Mouse (Mus musculus) intestine, postnatal 0 days (tissue): ENCODE measurements around the gene Nos3. TPM values are rescaled to one million over a fixed set of nuclear protein-coding genes. Genes with fewer than 3 reads are reported as not detected.

Experiments used
- ATAC-seq: fragments of 200-750 bp; cut with Nextera tagmentation; 2 replicates; pipeline ENCODE4 v1.8.0; 2017; ENCODE audit warnings: mild to moderate bottlenecking, moderate TSS enrichment, moderate library complexity
- H3K27ac ChIP-seq: fragments of 300-500 bp; sonication (generic); 2 replicates; pipeline ENCODE4 v1.5.1; 2014; ENCODE audit warnings: mild to moderate bottlenecking, low read depth, low read length, moderate library complexity
- H3K27me3 ChIP-seq: fragments of 300-500 bp; sonication (generic); replicated peaks from 2 replicates; pipeline ENCODE4 v1.6.1; 2014; ENCODE audit warnings: low read length, mixed read lengths; ENCODE audit not compliant: control insufficient read depth, insufficient read depth
- H3K36me3 ChIP-seq: fragments of 300-500 bp; sonication (generic); 2 replicates; pipeline ENCODE4 v1.6.1; 2014; ENCODE audit warnings: mild to moderate bottlenecking, moderate library complexity; ENCODE audit not compliant: control insufficient read depth, insufficient read depth
- H3K4me1 ChIP-seq: fragments of 300-500 bp; sonication (generic); replicated peaks from 2 replicates; pipeline ENCODE4 v1.6.1; 2014; ENCODE audit warnings: antibody characterized with exemption, low read length, mixed read lengths; ENCODE audit not compliant: control insufficient read depth, insufficient read depth
- H3K4me2 ChIP-seq: fragments of 300-500 bp; sonication (generic); replicated peaks from 2 replicates; pipeline ENCODE4 v1.6.1; 2014; ENCODE audit warnings: low read depth, mild to moderate bottlenecking, moderate library complexity
- H3K4me3 ChIP-seq: fragments of 300-500 bp; sonication (generic); 2 replicates; pipeline ENCODE4 v1.5.1; 2014; ENCODE audit warnings: low read depth, low read length
- H3K9ac ChIP-seq: fragments of 300-500 bp; sonication (generic); 2 replicates; pipeline ENCODE4 v1.6.1; 2014; ENCODE audit warnings: mild to moderate bottlenecking, low read depth, low read length
- H3K9me3 ChIP-seq: fragments of 300-500 bp; sonication (generic); 2 replicates; pipeline ENCODE4 v1.6.1; 2016; ENCODE audit warnings: mixed run types; ENCODE audit not compliant: control insufficient read depth
- CTCF ChIP-seq: sonication (generic); IDR thresholded peaks from 2 replicates; pipeline ENCODE4 v1.5.1; 2016; ENCODE audit warnings: low read depth, mild to moderate bottlenecking, control low read depth, antibody characterized with exemption, moderate library complexity
- WGBS: fragments of 180-500 bp; shearing (Covaris S2); extraction: QIAGEN DNeasy Blood & Tissue Kit; methylation state at CpG from one replicate; pipeline ENCODE4 v1.1.7; 2014; 5-methylcytosine and 5-hydroxymethylcytosine counted together
- polyA plus RNA-seq: library from polyadenylated mRNA; unstranded; fragments of >200 nt; fragmentation: Nextera tagmentation; extraction: Ambion mirVana; gene quantifications from 2 replicates; pipeline ENCODE4 v1.2.1, GENCODE M21; 2015

The Nos3 gene
- polyA plus RNA-seq, 1 experiment from 2014 or later = 3.5 TPM

DNA sequence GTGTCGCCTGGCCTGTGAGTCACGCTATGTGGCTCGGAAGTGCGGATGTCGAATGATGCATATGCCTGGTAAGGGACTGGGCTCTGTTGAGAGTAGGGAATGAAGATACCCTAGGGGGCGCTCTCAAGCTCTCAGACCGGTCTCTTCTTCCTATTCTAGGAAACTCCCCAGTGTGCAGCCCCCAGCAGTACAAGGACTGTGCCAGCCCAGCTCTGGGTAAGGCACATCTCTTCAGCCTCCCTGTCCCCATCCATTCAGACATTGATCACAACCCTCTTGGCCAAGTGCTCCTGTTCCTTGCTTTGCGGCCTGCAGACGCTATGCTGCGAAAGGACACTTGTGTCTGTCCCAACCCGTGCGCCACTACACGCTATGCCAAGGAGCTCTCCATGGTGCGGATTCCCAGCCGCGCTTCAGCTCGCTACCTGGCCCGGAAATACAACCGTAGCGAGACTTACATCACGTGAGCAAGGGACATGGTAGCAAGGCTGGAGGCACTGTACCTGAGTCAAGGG lies 51.7 kb downstream of the Nos3 start:
- Histone ChIP-seq H3K27me3 (no peaks in the 10 kb centered on the region), H3K4me1 (no peaks in the 10 kb centered on the region), H3K4me2 (peak overlapping the region; percentile 48), H3K9me3 (no peaks in the 10 kb centered on the region), H3K36me3 (peaks cover 31% of the 10 kb centered on the region; the same call in 1 of the 2 replicates), H3K27ac (no peak overlapping the region), H3K9ac (no peak overlapping the region), H3K4me3 (no peak overlapping the region)
- TF ChIP-seq CTCF = peak; percentile 79
- ATAC-seq = peak; percentile 71
- 5% methylated on average over 21 of the region's 21 CpGs for WGBS

GRCm38 (mm10) chr5:24417587-24417986 lies 53.0 kb downstream of the Nos3 start:
- no peaks in the 10 kb centered on the region for H3K27me3 ChIP-seq
- no peaks in the 10 kb centered on the region for H3K4me1 ChIP-seq
- no peak for ATAC-seq
- H3K27ac ChIP-seq = no peak overlapping the region
- no peak for TF ChIP-seq CTCF
- WGBS = 93% methylated on average over 10 of the region's 10 CpGs
- no peak overlapping the region for H3K4me2 ChIP-seq
- peaks cover 32% of the 10 kb centered on the region; the same call in 1 of the 2 replicates for H3K36me3 ChIP-seq
- no peak overlapping the region for H3K4me3 ChIP-seq
- no peak overlapping the region for H3K9ac ChIP-seq
- no peaks in the 10 kb centered on the region for H3K9me3 ChIP-seq

DNA sequence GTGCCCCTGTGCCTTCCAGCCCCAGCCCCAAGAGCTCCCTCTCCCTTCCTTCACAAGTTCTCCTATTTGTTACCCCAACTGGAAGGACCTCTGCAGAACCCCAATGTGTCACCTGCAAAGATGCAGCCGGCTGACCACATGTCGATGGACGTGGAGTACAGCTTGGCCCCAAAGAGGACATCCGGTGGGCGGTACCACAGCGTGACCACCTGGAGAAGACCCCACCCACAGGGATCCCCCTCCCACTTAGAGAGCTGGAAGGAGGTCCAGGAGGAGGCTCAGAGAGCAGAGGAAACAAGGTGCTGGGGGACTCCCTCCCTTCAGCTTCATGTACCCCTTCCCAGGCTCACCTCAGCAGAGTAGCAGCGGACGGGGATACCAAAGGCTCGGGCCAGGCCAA lies 55.8 kb downstream of the Nos3 start:
- 92% methylated on average over 9 of the region's 9 CpGs for WGBS

DNA sequence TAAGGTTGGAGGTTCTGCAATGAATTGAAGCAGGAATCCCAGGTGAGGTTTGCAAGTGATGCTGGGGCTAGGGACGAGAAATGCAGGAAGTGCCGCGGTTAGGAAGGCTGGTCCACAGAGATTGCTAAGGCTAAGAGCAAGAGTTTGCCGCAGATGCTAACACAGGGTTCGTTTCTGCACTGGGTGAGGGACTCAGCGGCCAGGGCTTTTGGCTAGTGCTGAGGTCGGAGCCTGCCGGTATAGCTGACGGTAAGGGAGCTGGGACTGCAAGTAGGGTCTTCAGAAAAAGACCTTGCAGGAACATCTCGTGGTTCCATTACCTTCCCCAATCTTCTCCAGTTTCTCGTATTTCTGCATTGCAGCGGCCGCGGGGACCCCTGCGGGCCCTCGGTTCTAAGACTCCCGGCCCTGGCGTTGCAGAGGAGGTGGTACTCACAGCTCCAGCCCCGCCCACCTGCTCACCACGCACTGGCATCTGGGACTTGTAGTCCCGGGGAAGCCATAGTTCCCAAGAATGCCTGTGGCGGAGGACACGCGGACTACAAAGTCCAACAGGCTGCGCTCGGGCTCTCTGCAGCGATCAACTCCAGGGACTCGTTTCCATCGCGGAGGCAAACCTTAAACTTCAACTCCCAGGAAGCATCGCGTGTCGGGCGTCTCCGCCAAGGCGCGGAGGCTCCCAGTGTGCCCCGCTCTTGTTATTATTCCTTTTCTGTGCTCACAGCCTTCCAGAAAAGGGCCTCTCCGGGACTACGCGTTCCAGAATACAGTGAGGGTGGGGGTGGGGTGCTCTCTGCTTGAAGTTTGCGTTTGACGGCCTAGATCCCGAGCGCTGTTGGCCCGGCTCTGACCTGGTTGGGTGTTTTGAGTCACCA lies 58.8 kb downstream of the Nos3 start, which contains the start of the genes Cdk5 and Slc4a2:
TSS of gene Cdk5 (minus strand) at position 402 of the 875 bp plus-strand sequence.
TSS of gene Slc4a2 (plus strand) at position 709 of the 875 bp plus-strand sequence.
- under 1% methylated on average over 46 of the region's 46 CpGs for WGBS
- Histone ChIP-seq H3K4me2 (peak within 1 kb of the TSS; percentile 84), H3K27me3 (no peaks in the 10 kb centered on the region), H3K4me3 (peak within 1 kb of the TSS; percentile 75), H3K9ac (peak within 1 kb of the TSS; percentile 63), H3K9me3 (no peaks in the 10 kb centered on the region), H3K4me1 (peaks cover 10% of the 10 kb centered on the region), H3K36me3 (peaks cover 30% of the 10 kb centered on the region; the same call in 1 of the 2 replicates), H3K27ac (peak within 1 kb of the TSS; percentile 96)
- TF ChIP-seq CTCF = 0 out of 2 replicates have a peak, but pooled peaks have one; percentile 7
- peak; percentile 87 for ATAC-seq

More for the DNA sequence above, 55.8 kb downstream of the Nos3 start:
- Histone ChIP-seq H3K27ac (no peak overlapping the region), H3K9ac (no peak overlapping the region), H3K4me3 (no peak overlapping the region), H3K4me2 (no peak overlapping the region), H3K36me3 (peaks cover 32% of the 10 kb centered on the region; the same call in 1 of the 2 replicates), H3K27me3 (no peaks in the 10 kb centered on the region), H3K9me3 (no peaks in the 10 kb centered on the region), H3K4me1 (peaks cover 4% of the 10 kb centered on the region; the same call in 1 of the 2 replicates)
- ATAC-seq = no peak
- TF ChIP-seq CTCF = no peak

DNA sequence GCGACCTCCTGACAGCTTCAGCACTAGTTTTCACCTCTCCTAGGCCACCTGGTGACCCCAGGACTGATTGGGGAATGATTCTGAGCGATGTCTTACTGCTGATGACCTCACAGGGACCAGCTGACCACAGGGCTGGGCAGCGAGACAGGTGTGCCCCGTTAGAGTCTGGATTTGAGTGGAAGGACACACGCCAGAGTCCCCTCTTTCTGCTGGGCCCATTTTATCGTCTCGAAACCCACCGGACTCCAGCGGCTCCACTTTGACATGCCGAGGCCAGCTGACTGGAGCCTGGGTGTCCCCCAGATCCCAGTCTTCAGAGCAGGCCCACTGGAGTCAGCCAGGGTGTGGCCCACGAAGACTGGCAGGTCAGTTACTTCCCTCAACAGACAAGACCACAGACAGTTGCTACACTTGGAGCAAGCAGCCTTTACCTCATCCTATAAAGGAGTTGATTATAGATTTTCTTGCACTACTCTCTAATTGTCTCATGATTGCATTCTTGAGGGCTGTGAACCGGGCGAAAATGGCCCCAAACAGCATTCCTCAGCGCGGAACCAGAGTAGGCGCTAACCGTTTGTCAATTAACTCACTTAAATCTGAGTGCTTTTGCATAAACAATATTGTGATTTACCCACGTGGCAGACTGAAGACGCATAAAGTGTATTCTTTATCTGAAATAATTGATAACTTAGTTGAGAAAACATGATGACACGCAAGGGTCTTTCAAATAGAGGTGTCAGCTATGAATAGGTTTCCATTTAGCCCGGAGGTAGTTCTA lies 59.6 kb downstream of the Nos3 start:
- Histone ChIP-seq H3K36me3 (peaks cover 22% of the 10 kb centered on the region; the same call in 1 of the 2 replicates), H3K4me2 (peak overlapping the region; percentile 84), H3K27ac (peak overlapping the region; percentile 96), H3K4me3 (peak overlapping the region; percentile 75), H3K27me3 (no peaks in the 10 kb centered on the region), H3K9me3 (no peaks in the 10 kb centered on the region), H3K9ac (peak overlapping the region; percentile 63), H3K4me1 (peaks cover 10% of the 10 kb centered on the region)
- WGBS = 7% methylated on average over 21 of the region's 21 CpGs
- ATAC-seq = peak; percentile 5; the same call in 1 of the 2 replicates
- no peak for TF ChIP-seq CTCF
